Mouse (Mus musculus): Measurements from ENCODE around the gene Adam12. TPM values are rescaled to one million over a fixed set of nuclear protein-coding genes. Genes with fewer than 3 reads are reported as not detected.
A peak's percentile ranks its signal among the peaks of the same experiment; 100 is the strongest.

Gene Adam12
- total and polyA plus RNA-seq, 2 experiments: 0.28 TPM

DNA sequence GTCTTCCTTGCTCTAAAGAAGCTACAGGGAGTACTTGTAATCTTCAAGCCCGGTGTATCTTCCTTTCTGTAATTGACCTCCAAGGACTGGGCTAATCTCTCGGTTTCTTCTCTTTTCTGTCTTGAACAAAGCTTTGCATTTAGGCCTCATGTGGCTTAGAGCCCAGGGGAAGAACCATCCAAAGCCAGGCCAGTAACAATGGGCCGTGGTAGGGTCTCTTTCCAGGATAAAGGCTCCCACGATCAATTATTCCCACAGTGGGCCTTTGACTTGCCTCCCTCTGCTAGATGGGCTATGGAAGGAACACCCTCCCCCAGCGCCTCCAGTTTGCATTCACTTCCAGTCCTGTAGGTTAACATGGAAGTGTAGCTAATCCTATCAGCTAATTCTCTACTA is 204.9 kb downstream of the Adam12 start:
- WGBS: 81% methylated on average over 5 of the region's 5 CpGs
- TF ChIP-seq CTCF (IDR thresholded peaks at IDR 0.05; ENCODE audit: low read depth, low read length) (no peak), POLR2A (IDR thresholded peaks at IDR 0.05; ENCODE audit: extremely low read depth, insufficient read depth, low read length) (no peak)
- H3K9ac ChIP-seq (ENCODE audit: low read depth, low read length): no peak overlapping the region
- no peaks in the 10 kb centered on the region for H3K36me3 ChIP-seq (ENCODE audit: control insufficient read depth, insufficient read depth, low read length)
- no peaks in the 10 kb centered on the region for H3K27me3 ChIP-seq (ENCODE audit: control insufficient read depth, insufficient read depth, low read length)
- no peak overlapping the region for H3K4me3 ChIP-seq (ENCODE audit: insufficient read depth, low read depth, low read length)
- H3K4me1 ChIP-seq (ENCODE audit: control insufficient read depth, insufficient read depth, low read length): peaks cover 9% of the 10 kb centered on the region
- H3K79me2 ChIP-seq (ENCODE audit: control insufficient read depth, insufficient read depth, low read length): no peaks in the 10 kb centered on the region; the same call in 1 of the 2 replicates
- no peak for DNase-seq (ENCODE audit: extremely low read depth, low read depth, low spot score)
- H3K27ac ChIP-seq (replicated peaks; ENCODE audit: insufficient read depth, low read depth, low read length): no peak overlapping the region

DNA sequence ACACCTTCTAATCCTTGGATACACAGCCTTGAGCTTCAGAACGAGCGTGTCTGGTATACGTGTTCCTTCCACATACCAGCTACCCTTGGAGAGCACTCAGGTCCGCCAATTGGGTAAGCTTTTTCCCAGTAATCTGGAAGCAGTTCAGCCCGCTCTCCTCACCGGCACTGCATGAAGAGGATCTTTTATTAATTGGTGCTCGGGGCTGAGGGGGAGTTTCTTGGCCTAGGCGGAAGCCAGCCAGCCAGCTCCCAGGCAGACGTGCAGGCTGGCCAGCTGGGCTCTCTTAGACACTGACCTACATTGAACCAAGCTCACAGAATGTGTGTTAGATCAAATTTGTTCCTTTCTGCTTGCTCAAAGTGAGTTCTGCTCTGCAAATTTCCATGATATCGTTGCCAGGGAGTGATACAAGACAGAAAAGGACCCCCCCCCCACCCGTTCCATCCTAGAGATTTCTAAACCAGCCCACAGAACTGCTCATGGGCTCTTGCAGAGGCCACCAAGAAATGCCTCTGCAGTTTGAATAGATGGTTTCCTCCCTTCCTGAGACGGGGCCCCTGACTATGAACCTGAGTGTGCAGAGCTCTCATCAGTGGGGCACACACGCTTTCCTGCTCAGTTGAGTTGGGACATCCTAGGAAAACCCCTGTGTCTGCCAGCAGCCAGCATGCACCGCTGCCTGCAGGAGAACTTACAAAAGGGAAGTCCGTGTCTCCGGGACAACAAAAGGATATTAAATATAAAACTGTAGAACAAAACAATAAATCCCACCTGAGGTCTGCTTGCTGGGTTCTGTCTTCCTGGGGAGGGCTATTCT is 205.5 kb downstream of the Adam12 start:
- H3K4me3 ChIP-seq (ENCODE audit: insufficient read depth, low read depth, low read length): no peak overlapping the region
- no peaks in the 10 kb centered on the region for H3K36me3 ChIP-seq (ENCODE audit: control insufficient read depth, insufficient read depth, low read length)
- WGBS: 61% methylated on average over 16 of the region's 16 CpGs
- H3K4me1 ChIP-seq (ENCODE audit: control insufficient read depth, insufficient read depth, low read length): peaks cover 9% of the 10 kb centered on the region
- H3K79me2 ChIP-seq (ENCODE audit: control insufficient read depth, insufficient read depth, low read length): no peaks in the 10 kb centered on the region; the same call in 1 of the 2 replicates
- H3K27me3 ChIP-seq (ENCODE audit: control insufficient read depth, insufficient read depth, low read length): no peaks in the 10 kb centered on the region
- peak; percentile 55 for DNase-seq (ENCODE audit: extremely low read depth, low read depth, low spot score)
- TF ChIP-seq CTCF (IDR thresholded peaks at IDR 0.05; ENCODE audit: low read depth, low read length): no peak
- no peak for TF ChIP-seq POLR2A (IDR thresholded peaks at IDR 0.05; ENCODE audit: extremely low read depth, insufficient read depth, low read length)
- H3K27ac ChIP-seq (replicated peaks; ENCODE audit: insufficient read depth, low read depth, low read length): no peak overlapping the region
- peak overlapping the region; percentile 24; the same call in 1 of the 2 replicates for H3K9ac ChIP-seq (ENCODE audit: low read depth, low read length)

DNA sequence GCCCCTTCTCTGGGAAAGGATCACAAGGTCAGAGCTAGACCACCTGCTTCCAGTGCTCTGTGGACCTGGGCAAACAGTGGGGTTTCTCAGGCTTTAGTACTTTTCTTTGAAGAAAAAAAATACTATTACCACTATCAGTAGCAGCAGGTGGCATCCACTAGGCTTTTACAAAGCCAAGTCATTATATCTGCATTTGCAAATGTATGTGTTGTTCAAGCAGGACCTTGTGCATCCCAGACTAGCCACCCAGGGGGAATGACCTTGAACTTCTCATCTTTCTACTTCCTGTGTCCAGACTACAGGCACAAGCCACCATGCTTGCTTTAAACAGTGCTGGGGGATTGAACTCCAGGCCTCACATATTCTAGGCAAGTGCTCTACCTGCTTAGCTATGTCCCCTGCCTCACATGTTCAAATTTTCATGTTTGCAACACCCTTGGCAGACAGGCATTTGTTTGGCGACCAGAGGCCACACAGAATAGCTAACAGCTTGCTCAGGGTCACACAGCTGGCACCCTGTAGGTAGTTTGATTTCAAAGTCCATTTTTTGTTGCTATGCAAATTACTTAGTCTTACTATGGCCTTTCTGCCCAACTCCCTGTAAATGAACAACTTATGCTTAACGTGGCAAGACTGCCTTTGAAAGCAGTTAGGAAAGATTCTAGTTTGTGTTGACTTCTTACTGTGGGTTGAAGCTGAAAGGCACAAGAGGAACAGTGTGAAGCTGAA is 209.6 kb downstream of the Adam12 start:
- Histone ChIP-seq H3K27me3 (ENCODE audit: control insufficient read depth, insufficient read depth, low read length) (no peaks in the 10 kb centered on the region), H3K79me2 (ENCODE audit: control insufficient read depth, insufficient read depth, low read length) (no peaks in the 10 kb centered on the region; the same call in 1 of the 2 replicates), H3K9ac (ENCODE audit: low read depth, low read length) (no peak overlapping the region; the same call in 1 of the 2 replicates), H3K4me3 (ENCODE audit: insufficient read depth, low read depth, low read length) (no peak overlapping the region), H3K4me1 (ENCODE audit: control insufficient read depth, insufficient read depth, low read length) (peaks cover 9% of the 10 kb centered on the region), H3K36me3 (ENCODE audit: control insufficient read depth, insufficient read depth, low read length) (no peaks in the 10 kb centered on the region), H3K27ac (replicated peaks; ENCODE audit: insufficient read depth, low read depth, low read length) (peak overlapping the region; percentile 71)
- 31% methylated on average over 2 of the region's 2 CpGs for WGBS
- TF ChIP-seq POLR2A (IDR thresholded peaks at IDR 0.05; ENCODE audit: extremely low read depth, insufficient read depth, low read length) (no peak), CTCF (IDR thresholded peaks at IDR 0.05; ENCODE audit: low read depth, low read length) (no peak)
- peak; percentile 99 for DNase-seq (ENCODE audit: extremely low read depth, low read depth, low spot score)

GRCm38 (mm10) chr7:134015226-134015625 is 216.7 kb downstream of the Adam12 start:
- Histone ChIP-seq H3K27ac (replicated peaks; ENCODE audit: insufficient read depth, low read depth, low read length) (no peak overlapping the region), H3K79me2 (ENCODE audit: control insufficient read depth, insufficient read depth, low read length) (no peaks in the 10 kb centered on the region), H3K4me3 (ENCODE audit: insufficient read depth, low read depth, low read length) (no peak overlapping the region), H3K4me1 (ENCODE audit: control insufficient read depth, insufficient read depth, low read length) (no peaks in the 10 kb centered on the region), H3K36me3 (ENCODE audit: control insufficient read depth, insufficient read depth, low read length) (no peaks in the 10 kb centered on the region), H3K27me3 (ENCODE audit: control insufficient read depth, insufficient read depth, low read length) (no peaks in the 10 kb centered on the region), H3K9ac (ENCODE audit: low read depth, low read length) (no peak overlapping the region)
- DNase-seq (ENCODE audit: extremely low read depth, low read depth, low spot score): no peak
- WGBS: 76% methylated on average over 4 of the region's 4 CpGs
- TF ChIP-seq CTCF (IDR thresholded peaks at IDR 0.05; ENCODE audit: low read depth, low read length) (no peak), POLR2A (IDR thresholded peaks at IDR 0.05; ENCODE audit: extremely low read depth, insufficient read depth, low read length) (no peak)

DNA sequence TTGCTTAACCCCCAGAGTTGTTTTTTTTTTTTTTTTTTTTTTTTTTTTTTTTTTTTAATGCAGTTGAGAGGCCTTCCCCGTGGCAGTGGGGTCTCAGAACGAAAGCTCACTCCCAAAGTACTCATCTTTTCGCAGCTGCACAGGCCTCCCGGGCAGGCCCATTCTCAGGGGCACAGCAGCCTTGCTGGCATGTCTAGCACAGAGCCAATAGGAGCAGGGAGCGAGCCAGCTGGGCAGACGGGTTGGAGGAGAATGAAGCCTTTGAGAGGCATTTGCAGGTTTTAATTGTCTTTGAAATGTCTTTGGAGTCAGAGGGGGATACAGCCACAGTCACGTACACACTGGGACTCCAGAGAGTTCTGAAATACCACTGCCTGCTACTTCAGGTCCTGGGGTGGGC is 217.2 kb downstream of the Adam12 start:
- Histone ChIP-seq H3K27me3 (ENCODE audit: control insufficient read depth, insufficient read depth, low read length) (no peaks in the 10 kb centered on the region), H3K79me2 (ENCODE audit: control insufficient read depth, insufficient read depth, low read length) (no peaks in the 10 kb centered on the region), H3K36me3 (ENCODE audit: control insufficient read depth, insufficient read depth, low read length) (no peaks in the 10 kb centered on the region), H3K27ac (replicated peaks; ENCODE audit: insufficient read depth, low read depth, low read length) (no peak overlapping the region), H3K4me1 (ENCODE audit: control insufficient read depth, insufficient read depth, low read length) (no peaks in the 10 kb centered on the region), H3K4me3 (ENCODE audit: insufficient read depth, low read depth, low read length) (no peak overlapping the region), H3K9ac (ENCODE audit: low read depth, low read length) (no peak overlapping the region)
- no peak for DNase-seq (ENCODE audit: extremely low read depth, low read depth, low spot score)
- TF ChIP-seq CTCF (IDR thresholded peaks at IDR 0.05; ENCODE audit: low read depth, low read length): no peak
- TF ChIP-seq POLR2A (IDR thresholded peaks at IDR 0.05; ENCODE audit: extremely low read depth, insufficient read depth, low read length): no peak
- 86% methylated on average over 7 of the region's 7 CpGs for WGBS
